Mouse (Mus musculus): ENCODE data around the gene Gdpd1.
"Not testable (repeated sequence)": the region's sequence is repeated elsewhere in the genome, so short reads cannot be mapped to it uniquely, and the experiment has no call there.

The Gdpd1 gene

GRCm38 (mm10) chr11:87073866-87074440, at the start of gene Gdpd1:
Gene Gdpd1, minus strand, starts transcription at chr11:87074062.
- DNase-seq (ENCODE audit: low read depth, low spot score), result peak; percentile 90

GRCm38 (mm10) chr11:87121864-87122263, 48.0 kb upstream of the Gdpd1 start:
- no peak for DNase-seq (ENCODE audit: low read depth, low spot score)

- DNase-seq (ENCODE audit: low read depth, low spot score), result no peak
These were observed 36.5 kb upstream of the Gdpd1 start for GRCm38 (mm10) chr11:87110172-87110909.

GRCm38 (mm10) chr11:87109519-87110171, 35.8 kb upstream of the Gdpd1 start:
- no peak for DNase-seq (ENCODE audit: low read depth, low spot score)

- DNase-seq (ENCODE audit: low read depth, low spot score), result peak; percentile 100
These were observed 35.1 kb upstream of the Gdpd1 start, which contains the start of gene Ska2 for GRCm38 (mm10) chr11:87108755-87109518. Gene Ska2, plus strand, starts transcription at chr11:87109234.

- no peak for DNase-seq (ENCODE audit: low read depth, low spot score)
These were observed 34.5 kb upstream of the Gdpd1 start, which contains the start of gene Prr11 for GRCm38 (mm10) chr11:87108409-87108754. Gene Prr11, minus strand, starts transcription at chr11:87108708.

- no peak for DNase-seq (ENCODE audit: low read depth, low spot score)
These were observed 13.3 kb upstream of the Gdpd1 start for GRCm38 (mm10) chr11:87087142-87087541.

GRCm38 (mm10) chr11:87086290-87086984, 12.6 kb upstream of the Gdpd1 start, which contains the start of gene Smg8:
Gene Smg8, minus strand, starts transcription at chr11:87086774.
- DNase-seq (ENCODE audit: low read depth, low spot score), result peak; percentile 73

GRCm38 (mm10) chr11:87085461-87085860, 11.6 kb upstream of the Gdpd1 start:
- no peak for DNase-seq (ENCODE audit: low read depth, low spot score)

- DNase-seq (ENCODE audit: low read depth, low spot score), result no peak
These were observed 9.8 kb upstream of the Gdpd1 start for GRCm38 (mm10) chr11:87083712-87084111.

- DNase-seq (ENCODE audit: low read depth, low spot score), result peak; percentile 57
These were observed 458 bp downstream of the Gdpd1 start for GRCm38 (mm10) chr11:87073343-87073865.

- DNase-seq (ENCODE audit: low read depth, low spot score), result no peak
These were observed 11.8 kb downstream of the Gdpd1 start for GRCm38 (mm10) chr11:87062087-87062486.

- DNase-seq (ENCODE audit: low read depth, low spot score), result no peak
These were observed 13.5 kb downstream of the Gdpd1 start for GRCm38 (mm10) chr11:87060410-87060809.

- no peak for DNase-seq (ENCODE audit: low read depth, low spot score)
These were observed 17.6 kb downstream of the Gdpd1 start for GRCm38 (mm10) chr11:87056286-87056685.

GRCm38 (mm10) chr11:87048900-87049299, 25.0 kb downstream of the Gdpd1 start:
- DNase-seq (ENCODE audit: low read depth, low spot score), result not testable (repeated sequence)

- DNase-seq (ENCODE audit: low read depth, low spot score), result no peak
These were observed 26.9 kb downstream of the Gdpd1 start for GRCm38 (mm10) chr11:87046968-87047367.

- DNase-seq (ENCODE audit: low read depth, low spot score), result no peak
These were observed 30.8 kb downstream of the Gdpd1 start for GRCm38 (mm10) chr11:87043052-87043451.

- DNase-seq (ENCODE audit: low read depth, low spot score), result no peak
These were observed 34.4 kb downstream of the Gdpd1 start for GRCm38 (mm10) chr11:87039307-87039963.

GRCm38 (mm10) chr11:87036180-87036579, 37.7 kb downstream of the Gdpd1 start:
- peak; percentile 29 for DNase-seq (ENCODE audit: low read depth, low spot score)

GRCm38 (mm10) chr11:87028212-87028611, 45.6 kb downstream of the Gdpd1 start:
- no peak for DNase-seq (ENCODE audit: low read depth, low spot score)

Measured in WW6 (cell line).